Mouse (Mus musculus) hematopoietic stem cell, adult 5-6 weeks (primary cell): ENCODE measurements around the gene Asb4. TPM values are rescaled to one million over a fixed set of nuclear protein-coding genes. Genes with fewer than 3 reads are reported as not detected.
A peak's percentile ranks its signal among the peaks of the same experiment; 100 is the strongest.

Experiments used
- ATAC-seq, 2 experiments: fragments of 125-278 bp in 1 of 2; replicated peaks in 1 of 2; 2 replicates each; pipeline ENCODE4 v1.8.0; 2016 to 2017; ENCODE audit warnings: inconsistent platforms in 2 of 2, mild to moderate bottlenecking in 2 of 2, moderate number of reproducible peaks in 2 of 2, low read depth in 1 of 2, moderate TSS enrichment in 1 of 2; ENCODE audit not compliant: low FRiP score in 2 of 2, poor library complexity in 2 of 2, severe bottlenecking in 2 of 2, insufficient read depth in 1 of 2, low TSS enrichment in 1 of 2
- total RNA-seq: library from RNA; stranded (forward); fragments of 172-1452, 232-1000 nt; gene quantifications from 2 replicates; pipeline ENCODE4 v1.2.3, GENCODE M21; 2017

Asb4 gene
- total RNA-seq, 1 experiment from 2014 or later: 3.5 TPM

GRCm38 (mm10) chr6:5429562-5429961 is 46.4 kb downstream of the Asb4 start:
- no peak for ATAC-seq

DNA sequence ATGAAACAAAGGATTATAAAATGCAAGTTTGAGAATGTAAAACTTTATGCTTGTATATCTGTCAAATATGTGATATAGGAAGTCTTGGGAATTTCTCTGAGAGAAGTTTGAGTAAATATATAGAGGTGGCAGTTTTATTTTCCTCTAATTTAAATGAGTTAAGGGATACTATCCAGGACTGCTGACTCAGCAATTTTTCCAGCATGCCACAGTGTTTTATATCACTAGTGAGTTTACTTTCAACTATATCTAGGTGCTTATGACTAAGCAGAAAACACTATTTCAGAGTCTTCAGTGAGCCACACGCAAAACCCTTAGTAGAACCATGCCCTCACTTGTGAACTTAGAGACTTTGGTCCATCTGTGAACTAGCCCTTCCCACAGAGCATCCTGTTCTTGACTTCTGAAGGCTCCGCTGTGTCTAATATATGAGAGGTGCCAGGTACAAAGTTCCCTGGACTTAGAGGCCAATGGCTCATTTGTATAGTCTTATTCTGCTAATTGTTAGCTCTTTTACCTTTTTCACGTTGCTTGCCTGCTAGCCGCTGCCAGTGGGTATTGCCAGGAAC is 46.9 kb downstream of the Asb4 start:
- ATAC-seq: no peak

- no peak for ATAC-seq
These were observed 50.7 kb downstream of the Asb4 start for GRCm38 (mm10) chr6:5433887-5434286.

DNA sequence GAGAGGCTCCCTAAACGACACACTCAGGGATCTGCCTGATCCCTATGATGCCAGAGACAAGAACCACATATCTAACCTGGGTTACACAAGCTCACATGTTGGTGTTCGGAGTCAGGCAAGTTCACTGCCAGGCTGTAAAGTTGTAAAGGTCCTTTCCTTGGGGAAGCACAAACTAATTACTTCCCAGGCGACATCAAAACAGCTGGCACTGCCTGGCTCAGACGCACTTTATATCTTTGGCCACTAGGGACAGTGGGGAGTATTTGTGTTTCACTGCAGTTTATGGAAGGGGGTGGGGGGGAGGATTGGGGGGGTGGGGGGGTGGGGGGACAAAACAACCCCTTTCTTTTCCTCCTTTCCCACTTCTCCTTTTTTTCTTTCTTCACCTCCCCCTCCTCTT is 54.6 kb downstream of the Asb4 start:
- 0 out of 4 replicates have a peak, but pooled peaks of 1 of the 2 experiments have one; percentile 56 for ATAC-seq

GRCm38 (mm10) chr6:5441221-5441620 is 58.0 kb downstream of the Asb4 start:
- no peak for ATAC-seq

- ATAC-seq: peak; percentile 76 to 92
These were observed 59.3 kb downstream of the Asb4 start for GRCm38 (mm10) chr6:5442316-5443085.

- ATAC-seq: peak in 1 of 2 experiments; percentile 12; a peak in 1 of 4 replicates
These were observed 60.1 kb downstream of the Asb4 start for GRCm38 (mm10) chr6:5443104-5443863.

- ATAC-seq: no peak
These were observed 61.2 kb downstream of the Asb4 start for GRCm38 (mm10) chr6:5444331-5444898.

- ATAC-seq: no peak
These were observed 63.8 kb downstream of the Asb4 start for GRCm38 (mm10) chr6:5447013-5447412.

GRCm38 (mm10) chr6:5447546-5447945 is 64.4 kb downstream of the Asb4 start:
- ATAC-seq: no peak

DNA sequence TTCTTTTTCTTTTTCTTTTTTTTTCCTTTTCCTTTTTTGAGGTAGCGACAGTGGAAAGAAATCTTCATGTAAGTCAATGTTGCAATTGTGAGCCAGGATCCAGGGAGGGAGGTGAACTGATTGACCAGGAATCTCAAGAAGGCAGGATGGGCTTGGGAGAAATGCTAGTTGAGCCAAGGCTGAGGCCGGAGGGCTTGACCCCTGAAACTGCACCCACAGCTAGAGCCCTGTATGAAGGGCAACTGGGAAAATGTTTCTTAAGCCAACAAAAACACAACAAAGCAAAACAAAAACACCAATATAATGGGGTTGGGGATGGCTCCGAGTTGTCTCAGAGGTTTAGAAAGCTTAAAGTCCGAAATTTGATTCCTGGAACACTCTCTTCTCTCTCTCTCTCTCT is 65.2 kb downstream of the Asb4 start:
- ATAC-seq: no peak

DNA sequence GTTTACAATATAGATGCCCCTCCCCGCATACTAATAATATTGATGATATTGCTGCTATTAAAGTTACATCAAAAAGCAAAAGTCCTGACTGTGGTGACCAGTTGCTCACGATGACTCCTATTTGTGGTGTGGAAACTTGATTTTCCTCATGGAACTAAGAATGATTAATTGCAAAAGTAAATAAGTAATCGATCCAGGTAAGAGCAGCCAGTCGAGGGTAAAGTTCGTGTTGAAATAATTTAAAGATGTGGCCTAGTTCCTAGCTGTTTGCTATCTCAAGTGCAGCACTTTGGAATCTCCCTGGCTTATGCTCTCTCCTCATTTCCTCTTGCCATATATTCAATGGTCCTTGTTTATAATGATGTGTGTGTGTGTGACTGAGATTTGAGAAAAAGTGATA is 66.7 kb downstream of the Asb4 start:
- ATAC-seq: no peak

- no peak for ATAC-seq
These were observed 72.7 kb downstream of the Asb4 start for GRCm38 (mm10) chr6:5455836-5456235.

GRCm38 (mm10) chr6:5470480-5471318 is 87.5 kb downstream of the Asb4 start:
- no peak for ATAC-seq

GRCm38 (mm10) chr6:5472692-5473091 is 89.5 kb downstream of the Asb4 start:
- no peak for ATAC-seq

GRCm38 (mm10) chr6:5474021-5474420 is 90.8 kb downstream of the Asb4 start:
- no peak for ATAC-seq

- no peak for ATAC-seq
These were observed 97.9 kb downstream of the Asb4 start for GRCm38 (mm10) chr6:5481066-5481465.
